Mouse (Mus musculus) thymus, adult 2 months (tissue): ENCODE data around the gene Adck2.

Experiments used
- CTCF ChIP-seq: fragments of 200-500 bp; IDR thresholded peaks from 2 replicates; pipeline ENCODE4 v1.5.1; 2012; ENCODE audit warnings: mild to moderate bottlenecking, control low read depth, low read length, moderate library complexity, borderline replicate concordance; ENCODE audit not compliant: control insufficient read depth, poor library complexity, insufficient read depth; ENCODE audit errors: extremely low read depth
- POLR2A ChIP-seq: fragments of 200-500 bp; IDR thresholded peaks from 2 replicates; pipeline ENCODE4 v1.6.1; 2012; ENCODE audit warnings: mild to moderate bottlenecking, low read length, control low read depth, moderate library complexity; ENCODE audit not compliant: control insufficient read depth, poor library complexity, insufficient read depth; ENCODE audit errors: extremely low read depth

- no peak for TF ChIP-seq CTCF
- no peak for TF ChIP-seq POLR2A
Measured at GRCm38 (mm10) chr6:39537276-39537675, 36.4 kb upstream of the Adck2 start.
